Mouse (Mus musculus) E14TG2a.4 (cell line): Measurements from ENCODE around the gene Zfp106.

ENCODE experiments used
- H3K27me3 ChIP-seq: 2 replicates; pipeline ENCODE4 v1.6.1; 2014; ENCODE audit warnings: low read length, control low read depth; ENCODE audit not compliant: insufficient read depth
- H3K36me3 ChIP-seq: 2 replicates; pipeline ENCODE4 v1.6.1; 2014; ENCODE audit warnings: low read length, control low read depth; ENCODE audit not compliant: insufficient read depth
- H3K4me1 ChIP-seq: replicated peaks from 2 replicates; pipeline ENCODE4 v1.6.1; 2014; ENCODE audit warnings: low read depth, low read length, control low read depth
- H3K4me3 ChIP-seq: replicated peaks from 2 replicates; pipeline ENCODE4 v1.5.1; 2014; ENCODE audit warnings: mild to moderate bottlenecking, low read length
- H3K9me3 ChIP-seq: 2 replicates; pipeline ENCODE4 v1.6.1; 2014; ENCODE audit warnings: low read length, control low read depth
- CTCF ChIP-seq: conservative IDR thresholded peaks from 2 replicates; pipeline ENCODE4 v1.5.1; 2014; ENCODE audit warnings: low read length
- NANOG ChIP-seq: IDR thresholded peaks from 2 replicates; pipeline ENCODE4 v1.6.1; 2014; ENCODE audit warnings: borderline replicate concordance, low read length, mixed read lengths
- POU5F1 ChIP-seq: IDR thresholded peaks from 2 replicates; pipeline ENCODE4 v1.6.1; 2014; ENCODE audit warnings: low read length, borderline replicate concordance

Zfp106 gene

GRCm38 (mm10) chr2:120493254-120493653, 70.4 kb downstream of the Zfp106 start:
- Histone ChIP-seq H3K4me3 (no peak overlapping the region), H3K9me3 (no peaks in the 10 kb centered on the region), H3K36me3 (peaks cover 64% of the 10 kb centered on the region), H3K27me3 (no peaks in the 10 kb centered on the region), H3K4me1 (peaks cover 8% of the 10 kb centered on the region)
- TF ChIP-seq CTCF (no peak), NANOG (no peak), POU5F1 (no peak)

- Histone ChIP-seq H3K4me3 (no peak overlapping the region), H3K4me1 (peaks cover 7% of the 10 kb centered on the region), H3K27me3 (no peaks in the 10 kb centered on the region), H3K36me3 (peaks cover 69% of the 10 kb centered on the region), H3K9me3 (no peaks in the 10 kb centered on the region)
- TF ChIP-seq NANOG (no peak), CTCF (no peak), POU5F1 (no peak)
Measured at GRCm38 (mm10) chr2:120484241-120484640, 79.4 kb downstream of the Zfp106 start.

GRCm38 (mm10) chr2:120482506-120483389, 80.9 kb downstream of the Zfp106 start:
- TF ChIP-seq CTCF (no peak), NANOG (no peak), POU5F1 (no peak)
- Histone ChIP-seq H3K4me3 (no peak overlapping the region), H3K36me3 (peaks cover 55% of the 10 kb centered on the region), H3K4me1 (peaks cover 13% of the 10 kb centered on the region), H3K27me3 (no peaks in the 10 kb centered on the region), H3K9me3 (no peaks in the 10 kb centered on the region)

- Histone ChIP-seq H3K27me3 (no peaks in the 10 kb centered on the region), H3K9me3 (no peaks in the 10 kb centered on the region), H3K36me3 (peaks cover 48% of the 10 kb centered on the region), H3K4me1 (peaks cover 21% of the 10 kb centered on the region), H3K4me3 (no peak overlapping the region)
- no peak for TF ChIP-seq POU5F1
- no peak for TF ChIP-seq CTCF
- TF ChIP-seq NANOG, result no peak
Measured at GRCm38 (mm10) chr2:120481921-120482320, 81.7 kb downstream of the Zfp106 start.

GRCm38 (mm10) chr2:120478600-120478999, 85.0 kb downstream of the Zfp106 start:
- no peak overlapping the region for H3K4me3 ChIP-seq
- H3K27me3 ChIP-seq, result no peaks in the 10 kb centered on the region
- H3K36me3 ChIP-seq, result peaks cover 22% of the 10 kb centered on the region
- H3K9me3 ChIP-seq, result no peaks in the 10 kb centered on the region
- peaks cover 47% of the 10 kb centered on the region for H3K4me1 ChIP-seq
- TF ChIP-seq CTCF (peak; percentile 65), NANOG (no peak)

GRCm38 (mm10) chr2:120476277-120477087, 87.2 kb downstream of the Zfp106 start:
- Histone ChIP-seq H3K9me3 (no peaks in the 10 kb centered on the region), H3K4me1 (peaks cover 57% of the 10 kb centered on the region), H3K36me3 (peaks cover 7% of the 10 kb centered on the region), H3K4me3 (peak overlapping the region; percentile 67), H3K27me3 (no peaks in the 10 kb centered on the region)
- TF ChIP-seq NANOG, result no peak
- TF ChIP-seq POU5F1, result no peak
- TF ChIP-seq CTCF, result no peak

GRCm38 (mm10) chr2:120470856-120471255, 92.8 kb downstream of the Zfp106 start:
- TF ChIP-seq POU5F1 (no peak), CTCF (no peak), NANOG (no peak)
- Histone ChIP-seq H3K4me3 (no peak overlapping the region), H3K4me1 (peaks cover 26% of the 10 kb centered on the region), H3K36me3 (no peaks in the 10 kb centered on the region), H3K27me3 (no peaks in the 10 kb centered on the region), H3K9me3 (no peaks in the 10 kb centered on the region)

GRCm38 (mm10) chr2:120469715-120470114, 93.9 kb downstream of the Zfp106 start:
- TF ChIP-seq CTCF, result no peak
- no peak overlapping the region for H3K4me3 ChIP-seq
- no peaks in the 10 kb centered on the region for H3K27me3 ChIP-seq
- no peaks in the 10 kb centered on the region for H3K36me3 ChIP-seq
- H3K4me1 ChIP-seq, result peaks cover 17% of the 10 kb centered on the region
- H3K9me3 ChIP-seq, result no peaks in the 10 kb centered on the region
